Mouse (Mus musculus) liver, embryonic 12.5 days (tissue): Measurements from ENCODE around the gene Cyp26a1. TPM values are rescaled to one million over a fixed set of nuclear protein-coding genes. Genes with fewer than 3 reads are reported as not detected.
A peak's percentile ranks its signal among the peaks of the same experiment; 100 is the strongest.

Experiments used
- ATAC-seq: fragments of 200-750 bp; cut with Nextera tagmentation; 2 replicates; pipeline ENCODE4 v1.8.0; 2017; ENCODE audit warnings: moderate number of reproducible peaks, mild to moderate bottlenecking, moderate library complexity
- H3K27ac ChIP-seq: fragments of 300-500 bp; sonication (generic); 2 replicates; pipeline ENCODE4 v1.5.1; 2016; ENCODE audit warnings: mild to moderate bottlenecking
- H3K27me3 ChIP-seq: fragments of 300-500 bp; sonication (generic); replicated peaks from 2 replicates; pipeline ENCODE4 v1.6.1; 2016; ENCODE audit warnings: mild to moderate bottlenecking, moderate library complexity
- H3K36me3 ChIP-seq: fragments of 300-500 bp; sonication (generic); 2 replicates; pipeline ENCODE4 v1.6.1; 2016; ENCODE audit warnings: mild to moderate bottlenecking, moderate library complexity
- H3K4me1 ChIP-seq: fragments of 300-500 bp; sonication (generic); 2 replicates; pipeline ENCODE4 v1.6.1; 2016
- H3K4me2 ChIP-seq: fragments of 300-500 bp; sonication (generic); 2 replicates; pipeline ENCODE4 v1.6.1; 2016; ENCODE audit warnings: mild to moderate bottlenecking, moderate library complexity
- H3K4me3 ChIP-seq: fragments of 300-500 bp; sonication (generic); 2 replicates; pipeline ENCODE4 v1.5.1; 2016; ENCODE audit warnings: mild to moderate bottlenecking, moderate library complexity
- H3K9ac ChIP-seq: fragments of 300-500 bp; sonication (generic); 2 replicates; pipeline ENCODE4 v1.6.1; 2016; ENCODE audit warnings: mild to moderate bottlenecking, moderate library complexity
- H3K9me3 ChIP-seq: fragments of 300-500 bp; sonication (generic); replicated peaks from 2 replicates; pipeline ENCODE4 v1.6.1; 2016; ENCODE audit warnings: mild to moderate bottlenecking, moderate library complexity
- WGBS: fragments of 180-500 bp; shearing (Covaris S2); methylation state at CpG from one replicate; pipeline ENCODE4 v1.1.7; 2016; ENCODE audit not compliant: insufficient replicate concordance; 5-methylcytosine and 5-hydroxymethylcytosine counted together
- polyA plus RNA-seq: library from polyadenylated mRNA; unstranded; fragments of >200 nt; fragmentation: Nextera tagmentation; extraction: Ambion mirVana; gene quantifications from 2 replicates; pipeline ENCODE4 v1.2.1, GENCODE M21; 2016

Cyp26a1 gene
- polyA plus RNA-seq, 1 experiment from 2014 or later, result not detected

DNA sequence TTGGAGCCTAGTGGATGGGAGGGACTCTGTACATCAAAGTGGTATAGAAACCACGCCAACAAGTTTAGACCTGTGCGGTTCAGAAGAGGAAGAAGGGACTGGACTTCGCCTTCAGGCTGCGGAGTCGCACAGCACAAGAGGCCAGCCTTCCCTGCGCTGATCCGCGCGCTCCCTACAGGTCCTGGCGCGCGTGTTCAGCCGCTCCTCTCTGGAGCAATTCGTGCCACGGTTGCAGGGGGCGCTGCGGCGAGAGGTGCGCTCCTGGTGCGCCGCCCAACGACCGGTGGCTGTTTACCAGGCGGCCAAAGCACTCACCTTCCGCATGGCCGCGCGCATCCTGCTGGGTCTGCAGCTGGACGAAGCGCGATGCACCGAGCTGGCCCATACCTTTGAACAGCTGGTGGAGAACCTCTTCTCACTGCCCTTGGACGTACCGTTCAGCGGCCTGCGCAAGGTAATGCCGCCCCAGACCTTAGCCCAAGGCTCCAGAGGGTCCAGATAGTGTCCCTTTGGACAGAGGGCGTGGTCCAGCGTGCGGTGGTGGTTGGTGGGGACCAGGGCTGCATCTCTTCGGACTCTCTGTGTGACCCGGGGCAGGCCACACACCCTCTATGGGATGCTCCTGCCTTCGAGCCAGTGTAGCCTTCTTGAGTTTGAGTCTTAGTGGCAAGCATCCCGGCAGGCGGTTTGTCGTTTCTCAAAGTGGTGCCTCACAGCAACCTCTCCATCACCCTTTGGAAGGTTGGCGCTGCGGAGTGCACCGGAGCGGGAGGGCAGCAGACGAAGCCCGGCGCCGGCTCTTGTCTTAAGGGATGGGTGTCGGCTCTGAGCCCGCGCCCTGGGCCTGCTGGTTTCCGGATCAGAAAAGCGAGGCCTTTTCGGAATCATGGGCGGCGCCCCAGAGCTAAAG, 10.4 kb upstream of the Cyp26a1 start:
- Histone ChIP-seq H3K4me2 (0 out of 2 replicates have a peak overlapping the region, but pooled peaks have one; percentile 0), H3K27ac (no peak overlapping the region), H3K27me3 (peaks cover 86% of the 10 kb centered on the region), H3K9ac (no peak overlapping the region), H3K4me1 (no peaks in the 10 kb centered on the region), H3K4me3 (no peak overlapping the region), H3K36me3 (peaks cover 37% of the 10 kb centered on the region), H3K9me3 (no peaks in the 10 kb centered on the region)
- 0 out of 2 replicates have a peak, but pooled peaks have one; percentile 21 for ATAC-seq
- WGBS, result 31% methylated on average over 62 of the region's 62 CpGs

DNA sequence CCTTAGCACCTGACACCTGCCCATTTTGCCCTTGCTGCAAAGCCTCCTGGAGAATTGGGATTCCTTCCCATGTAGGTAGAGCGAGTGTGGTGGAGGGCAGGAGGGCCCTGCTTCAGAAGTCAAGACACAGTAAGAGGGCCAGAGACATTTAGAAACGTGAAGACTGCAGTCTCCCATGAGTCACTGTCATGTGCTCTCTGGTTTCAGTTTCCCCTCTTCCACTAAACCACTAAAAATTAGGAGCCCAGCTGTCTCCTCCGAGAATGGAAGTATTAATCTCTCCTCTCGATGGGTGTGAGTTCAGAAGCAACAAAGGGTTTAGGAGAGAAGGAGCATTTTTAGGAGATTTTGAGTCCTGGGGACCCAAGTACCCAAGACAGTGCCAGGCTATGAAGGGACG, 8.1 kb upstream of the Cyp26a1 start:
- Histone ChIP-seq H3K9me3 (no peaks in the 10 kb centered on the region), H3K36me3 (peaks cover 19% of the 10 kb centered on the region), H3K27me3 (peaks cover 100% of the 10 kb centered on the region), H3K4me3 (no peak overlapping the region), H3K27ac (no peak overlapping the region), H3K4me1 (0 out of 2 replicates have a peak, but pooled peaks cover 5% of the 10 kb centered on the region), H3K4me2 (no peak overlapping the region), H3K9ac (no peak overlapping the region)
- no peak for ATAC-seq
- WGBS, result 59% methylated on average over 5 of the region's 5 CpGs

DNA sequence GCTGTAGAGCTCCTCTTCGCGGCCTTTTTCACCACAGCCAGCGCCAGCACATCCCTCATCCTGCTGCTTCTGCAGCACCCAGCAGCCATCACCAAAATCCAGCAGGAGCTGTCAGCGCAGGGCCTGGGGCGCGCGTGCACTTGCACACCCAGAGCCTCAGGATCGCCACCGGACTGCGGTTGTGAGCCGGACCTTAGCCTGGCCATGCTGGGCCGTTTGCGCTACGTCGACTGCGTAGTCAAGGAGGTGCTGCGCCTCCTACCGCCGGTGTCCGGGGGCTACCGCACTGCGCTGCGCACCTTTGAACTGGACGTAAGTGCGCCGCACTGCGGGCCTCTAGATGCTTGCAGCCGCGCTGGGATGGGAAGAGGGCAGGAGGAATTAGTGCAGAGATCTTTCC, 6.9 kb upstream of the Cyp26a1 start:
- Histone ChIP-seq H3K4me1 (0 out of 2 replicates have a peak, but pooled peaks cover 9% of the 10 kb centered on the region), H3K9me3 (no peaks in the 10 kb centered on the region), H3K36me3 (peaks cover 6% of the 10 kb centered on the region), H3K27me3 (peaks cover 100% of the 10 kb centered on the region), H3K4me2 (peak overlapping the region; percentile 31; the same call in 1 of the 2 replicates), H3K4me3 (no peak overlapping the region), H3K27ac (no peak overlapping the region), H3K9ac (no peak overlapping the region)
- WGBS, result 15% methylated on average over 29 of the region's 29 CpGs
- ATAC-seq, result no peak

DNA sequence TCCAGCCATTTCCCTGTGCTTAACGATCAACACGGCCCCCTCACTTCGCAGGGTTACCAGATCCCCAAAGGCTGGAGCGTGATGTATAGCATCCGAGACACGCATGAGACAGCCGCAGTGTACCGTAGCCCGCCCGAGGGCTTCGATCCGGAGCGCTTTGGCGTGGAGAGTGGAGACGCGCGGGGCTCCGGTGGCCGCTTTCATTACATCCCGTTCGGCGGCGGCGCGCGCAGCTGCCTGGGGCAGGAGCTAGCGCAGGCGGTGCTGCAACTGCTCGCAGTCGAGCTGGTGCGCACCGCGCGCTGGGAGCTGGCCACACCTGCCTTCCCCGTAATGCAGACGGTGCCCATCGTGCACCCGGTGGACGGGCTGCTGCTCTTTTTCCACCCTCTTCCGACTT, 4.7 kb upstream of the Cyp26a1 start:
- Histone ChIP-seq H3K9ac (no peak overlapping the region), H3K9me3 (no peaks in the 10 kb centered on the region), H3K4me1 (peaks cover 29% of the 10 kb centered on the region), H3K4me2 (peak overlapping the region; percentile 57), H3K27ac (no peak overlapping the region), H3K27me3 (peaks cover 100% of the 10 kb centered on the region), H3K4me3 (peak overlapping the region; percentile 35), H3K36me3 (no peaks in the 10 kb centered on the region; the same call in 1 of the 2 replicates)
- WGBS, result 4% methylated on average over 40 of the region's 40 CpGs
- ATAC-seq, result no peak

DNA sequence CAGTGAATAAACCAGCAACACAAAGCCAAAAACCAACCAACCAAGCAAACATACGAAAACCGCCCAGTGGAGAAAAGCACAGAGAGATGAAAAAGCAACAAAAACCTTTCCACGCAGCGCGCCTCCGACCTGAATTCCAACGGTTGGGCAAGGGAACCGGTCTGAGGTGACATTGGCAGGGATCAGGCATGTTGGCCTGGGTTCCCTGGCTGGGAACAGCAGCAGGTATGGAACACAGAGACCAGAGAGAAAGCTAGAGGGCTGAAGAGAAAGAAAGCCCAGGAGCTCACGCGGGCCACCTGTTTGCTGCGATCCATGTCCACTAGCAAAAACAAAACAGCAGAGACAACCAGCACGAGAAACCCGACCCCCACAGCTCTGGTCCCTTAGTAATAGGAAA, 2.5 kb upstream of the Cyp26a1 start:
- Histone ChIP-seq H3K4me3 (no peak overlapping the region), H3K27ac (no peak overlapping the region), H3K27me3 (peaks cover 100% of the 10 kb centered on the region), H3K9me3 (no peaks in the 10 kb centered on the region), H3K9ac (no peak overlapping the region), H3K36me3 (no peaks in the 10 kb centered on the region), H3K4me1 (peaks cover 34% of the 10 kb centered on the region), H3K4me2 (no peak overlapping the region)
- 46% methylated on average over 13 of the region's 13 CpGs for WGBS
- ATAC-seq, result no peak

DNA sequence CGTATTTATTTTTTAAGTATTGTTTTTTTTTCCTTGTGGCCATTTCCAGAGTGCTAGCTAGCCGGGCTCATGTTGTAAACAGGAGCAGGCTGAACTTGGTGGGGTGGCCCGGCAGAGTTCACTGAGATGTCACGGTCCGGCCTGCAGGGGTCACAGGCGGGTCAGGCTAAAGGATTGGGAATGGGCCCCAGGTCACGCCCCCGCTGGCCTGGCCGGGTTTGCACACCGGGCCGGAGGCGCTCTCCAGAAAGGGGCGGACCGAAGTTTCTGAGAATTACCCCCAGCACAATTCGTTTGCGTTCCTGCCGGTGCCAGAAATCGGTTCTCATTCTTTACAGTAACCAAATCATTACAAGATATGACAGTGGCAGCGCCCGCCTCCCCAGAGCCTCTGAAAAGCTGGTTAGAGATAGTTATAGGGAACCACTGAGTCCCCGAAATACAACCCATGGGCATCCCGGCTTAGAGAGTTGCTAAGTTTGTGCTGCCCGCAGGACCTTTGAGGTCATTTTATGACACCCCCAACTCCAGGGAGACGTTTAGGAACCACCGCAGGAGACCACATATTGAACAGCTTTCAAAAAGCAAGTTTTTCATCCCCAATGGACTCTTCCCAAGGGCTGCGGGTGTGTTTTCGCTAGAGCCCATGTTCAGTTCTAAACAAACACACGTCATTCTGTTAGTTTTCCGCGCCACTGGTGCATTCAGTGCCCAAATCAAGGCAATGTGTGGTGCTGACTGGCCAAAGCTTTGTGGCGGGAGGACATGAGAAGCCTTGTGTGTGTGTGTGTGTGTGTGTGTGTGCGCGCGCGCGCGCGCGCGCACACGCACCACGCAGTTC, 1.6 kb upstream of the Cyp26a1 start:
- no peak for ATAC-seq
- 5% methylated on average over 42 of the region's 42 CpGs for WGBS

DNA sequence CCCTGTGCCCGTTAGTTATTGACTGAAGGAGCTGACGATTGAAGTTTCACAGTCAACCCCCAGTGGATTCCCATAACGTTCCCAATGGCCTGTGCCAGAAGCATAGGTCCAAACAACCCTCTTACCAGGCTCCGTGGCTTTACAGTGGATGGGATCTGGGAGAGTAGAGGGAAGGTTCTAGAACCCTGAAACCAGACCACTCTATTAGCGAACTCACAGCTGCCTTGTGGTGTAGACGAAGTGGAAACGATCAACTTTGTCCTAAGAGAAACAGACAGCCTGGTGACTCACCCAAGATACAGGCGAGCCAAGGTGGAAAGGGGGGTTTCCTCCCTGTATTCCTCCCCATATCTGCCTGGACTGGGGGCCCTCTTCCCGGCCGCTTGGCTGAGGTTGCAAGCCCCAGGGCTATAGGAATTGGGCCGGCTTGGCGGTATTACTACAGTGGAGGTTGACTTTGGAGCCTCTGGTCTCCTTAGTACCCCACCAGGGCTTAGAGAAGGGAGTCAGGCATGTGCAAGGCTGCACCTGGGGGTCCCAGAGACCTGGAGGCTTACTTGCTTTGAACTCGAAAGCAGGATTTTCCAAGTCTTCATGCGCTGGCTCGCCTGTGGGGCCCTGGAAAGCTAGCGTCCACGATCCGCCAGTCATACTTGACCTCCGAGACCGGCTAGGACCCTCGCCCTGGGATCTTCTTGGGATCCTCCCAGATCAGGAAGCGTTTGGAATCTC, 829 bp upstream of the Cyp26a1 start:
- ATAC-seq, result no peak
- H3K4me3 ChIP-seq, result peak overlapping the region; percentile 33
- H3K36me3 ChIP-seq, result no peaks in the 10 kb centered on the region
- peaks cover 34% of the 10 kb centered on the region for H3K4me1 ChIP-seq
- H3K4me2 ChIP-seq, result peak overlapping the region; percentile 53
- no peaks in the 10 kb centered on the region for H3K9me3 ChIP-seq
- no peak overlapping the region for H3K9ac ChIP-seq
- H3K27me3 ChIP-seq, result peaks cover 99% of the 10 kb centered on the region
- H3K27ac ChIP-seq, result no peak overlapping the region
- WGBS, result 5% methylated on average over 22 of the region's 22 CpGs

More for the DNA sequence above, 1.6 kb upstream of the Cyp26a1 start:
- Histone ChIP-seq H3K27ac (no peak overlapping the region), H3K9ac (no peak overlapping the region), H3K9me3 (no peaks in the 10 kb centered on the region), H3K36me3 (no peaks in the 10 kb centered on the region), H3K4me2 (peak overlapping the region; percentile 53), H3K27me3 (peaks cover 100% of the 10 kb centered on the region), H3K4me1 (peaks cover 34% of the 10 kb centered on the region), H3K4me3 (peak overlapping the region; percentile 33)

DNA sequence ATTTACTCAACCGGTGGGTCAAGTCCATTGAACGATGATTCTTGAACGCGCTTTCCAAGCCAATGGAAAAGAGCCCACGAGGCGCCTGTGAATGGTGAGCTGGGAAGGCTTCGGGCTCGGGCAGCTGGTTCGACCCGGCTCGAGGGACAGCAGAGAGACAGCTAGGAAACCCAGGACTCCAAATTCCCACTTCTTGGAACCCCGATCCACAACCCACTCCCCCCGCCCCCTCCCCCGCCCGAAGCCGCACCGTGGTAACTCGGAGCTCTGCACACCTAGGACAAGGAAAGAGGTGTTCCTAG, 312 bp upstream of the Cyp26a1 start:
- Histone ChIP-seq H3K4me1 (peaks cover 38% of the 10 kb centered on the region), H3K27ac (no peak overlapping the region), H3K27me3 (peaks cover 99% of the 10 kb centered on the region), H3K9me3 (no peaks in the 10 kb centered on the region), H3K4me3 (peak overlapping the region; percentile 33), H3K9ac (no peak overlapping the region), H3K4me2 (peak overlapping the region; percentile 53), H3K36me3 (no peaks in the 10 kb centered on the region)
- WGBS, result 5% methylated on average over 18 of the region's 18 CpGs
- no peak for ATAC-seq

DNA sequence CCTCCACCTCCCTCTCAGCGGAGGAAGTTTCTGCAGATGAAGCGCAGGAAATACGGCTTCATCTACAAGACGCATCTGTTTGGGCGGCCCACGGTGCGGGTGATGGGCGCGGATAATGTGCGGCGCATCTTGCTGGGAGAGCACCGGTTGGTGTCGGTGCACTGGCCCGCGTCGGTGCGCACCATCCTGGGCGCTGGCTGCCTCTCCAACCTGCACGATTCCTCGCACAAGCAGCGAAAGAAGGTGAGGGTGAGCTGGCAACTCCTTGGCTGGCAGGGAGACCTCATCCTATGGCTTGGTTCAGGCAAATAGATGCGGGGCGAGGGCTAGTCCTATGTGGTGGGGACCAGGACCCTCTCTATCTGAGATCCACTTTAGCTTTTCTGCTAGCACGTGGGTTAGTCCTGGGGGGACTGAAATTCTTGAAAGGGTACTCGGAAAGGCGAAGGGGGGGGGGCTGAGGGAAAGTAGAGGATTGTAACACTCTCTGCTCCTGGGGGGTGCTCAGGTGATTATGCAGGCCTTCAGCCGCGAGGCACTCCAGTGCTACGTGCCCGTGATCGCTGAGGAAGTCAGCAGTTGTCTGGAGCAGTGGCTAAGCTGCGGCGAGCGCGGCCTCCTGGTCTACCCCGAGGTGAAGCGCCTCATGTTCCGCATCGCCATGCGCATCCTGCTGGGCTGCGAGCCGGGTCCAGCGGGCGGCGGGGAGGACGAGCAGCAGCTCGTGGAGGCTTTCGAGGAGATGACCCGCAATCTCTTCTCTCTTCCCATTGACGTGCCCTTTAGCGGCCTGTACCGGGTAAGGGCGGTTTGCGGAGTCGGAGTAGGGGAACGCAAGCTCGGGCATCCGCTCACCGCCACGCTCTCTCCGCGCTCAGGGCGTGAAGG, 919 bp downstream of the Cyp26a1 start:
- ATAC-seq, result no peak
- Histone ChIP-seq H3K27ac (no peak overlapping the region), H3K36me3 (no peaks in the 10 kb centered on the region), H3K9me3 (no peaks in the 10 kb centered on the region), H3K4me3 (peak overlapping the region; percentile 33), H3K4me1 (peaks cover 36% of the 10 kb centered on the region), H3K4me2 (peak overlapping the region; percentile 53), H3K27me3 (peaks cover 99% of the 10 kb centered on the region), H3K9ac (no peak overlapping the region)
- 1% methylated on average over 63 of the region's 63 CpGs for WGBS

DNA sequence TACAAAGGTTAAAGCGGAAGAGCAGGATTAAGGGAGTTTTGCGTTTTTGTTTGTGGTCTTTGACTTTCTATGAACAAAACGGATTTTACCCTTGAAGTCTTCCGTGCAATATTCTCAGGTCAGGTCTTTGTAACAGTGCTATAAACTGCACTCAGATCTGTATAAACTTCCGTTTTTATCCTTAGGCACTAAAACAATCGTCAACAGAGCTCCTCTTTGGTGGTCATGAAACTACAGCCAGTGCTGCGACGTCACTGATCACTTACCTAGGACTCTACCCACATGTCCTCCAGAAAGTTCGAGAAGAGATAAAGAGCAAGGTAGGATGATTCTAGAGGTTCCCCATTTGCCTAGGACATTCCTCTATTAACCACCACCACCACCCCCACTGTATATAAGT, 2.1 kb downstream of the Cyp26a1 start:
- H3K9ac ChIP-seq, result no peak overlapping the region
- H3K4me2 ChIP-seq, result no peak overlapping the region
- H3K9me3 ChIP-seq, result no peaks in the 10 kb centered on the region
- ATAC-seq, result no peak
- 19% methylated on average over 9 of the region's 9 CpGs for WGBS
- no peak overlapping the region for H3K4me3 ChIP-seq
- H3K4me1 ChIP-seq, result peaks cover 36% of the 10 kb centered on the region
- no peaks in the 10 kb centered on the region for H3K36me3 ChIP-seq
- H3K27ac ChIP-seq, result no peak overlapping the region
- H3K27me3 ChIP-seq, result peaks cover 98% of the 10 kb centered on the region
